Mouse (Mus musculus) lung, embryonic 14.5 days (tissue): ENCODE results near the gene Atp5k. TPM values are rescaled to one million over a fixed set of nuclear protein-coding genes. Genes with fewer than 3 reads are reported as not detected.

Experiments
- ATAC-seq: fragments of 200-750 bp; cut with Nextera tagmentation; 2 replicates; pipeline ENCODE4 v1.8.0; 2017; ENCODE audit warnings: mild to moderate bottlenecking, moderate TSS enrichment, moderate library complexity; ENCODE audit not compliant: insufficient read depth
- DNase-seq: peaks from one replicate; pipeline ENCODE4 v3.0.0-alpha.2; 2015
- H3K27ac ChIP-seq: fragments of 300-500 bp; sonication (generic); 2 replicates; pipeline ENCODE4 v1.5.1; 2014; ENCODE audit warnings: low read depth, mild to moderate bottlenecking, moderate library complexity
- H3K27me3 ChIP-seq: fragments of 300-500 bp; sonication (generic); 2 replicates; pipeline ENCODE4 v1.6.1; 2014; ENCODE audit warnings: low read length, control low read depth; ENCODE audit not compliant: insufficient read depth
- H3K36me3 ChIP-seq: fragments of 300-500 bp; sonication (generic); 2 replicates; pipeline ENCODE4 v1.6.1; 2014; ENCODE audit warnings: control low read depth; ENCODE audit not compliant: insufficient read depth
- H3K4me1 ChIP-seq: fragments of 300-500 bp; sonication (generic); 2 replicates; pipeline ENCODE4 v1.6.1; 2014; ENCODE audit warnings: antibody characterized with exemption, control low read depth; ENCODE audit not compliant: insufficient read depth
- H3K4me2 ChIP-seq: fragments of 300-500 bp; sonication (generic); 2 replicates; pipeline ENCODE4 v1.6.1; 2014; ENCODE audit warnings: mild to moderate bottlenecking
- H3K4me3 ChIP-seq: fragments of 300-500 bp; sonication (generic); 2 replicates; pipeline ENCODE4 v1.5.1; 2014; ENCODE audit warnings: low read depth, low read length
- H3K9ac ChIP-seq: fragments of 300-500 bp; sonication (generic); 2 replicates; pipeline ENCODE4 v1.6.1; 2014
- H3K9me3 ChIP-seq: fragments of 300-500 bp; sonication (generic); 2 replicates; pipeline ENCODE4 v1.6.1; 2016; ENCODE audit warnings: low read depth, low read length, control low read depth
- CTCF ChIP-seq: IDR thresholded peaks from 2 replicates; pipeline ENCODE4 v1.5.1; 2016; ENCODE audit warnings: antibody characterized with exemption, low read depth
- WGBS: fragments of 180-500 bp; shearing (Covaris S2); extraction: QIAGEN DNeasy Blood & Tissue Kit; methylation state at CpG from one replicate; pipeline ENCODE4 v1.1.7; 2014; 5-methylcytosine and 5-hydroxymethylcytosine counted together
- polyA plus RNA-seq: library from polyadenylated mRNA; unstranded; fragments of >200 nt; fragmentation: Nextera tagmentation; extraction: Ambion mirVana; gene quantifications from 2 replicates; pipeline ENCODE4 v1.2.1, GENCODE M21; 2014

Atp5k gene
- polyA plus RNA-seq, 1 experiment from 2014 or later: 400 TPM

- H3K36me3 ChIP-seq: 0 out of 2 replicates have a peak, but pooled peaks cover 6% of the 10 kb centered on the region
- H3K4me2 ChIP-seq: peak overlapping the region; percentile 99
- no peak for ATAC-seq
- TF ChIP-seq CTCF: no peak
- H3K4me1 ChIP-seq: no peaks in the 10 kb centered on the region
- H3K9me3 ChIP-seq: no peaks in the 10 kb centered on the region
- 34% methylated on average over 4 of the region's 4 CpGs for WGBS
- DNase-seq: no peak
- H3K4me3 ChIP-seq: peak overlapping the region; percentile 94
- 0 out of 2 replicates have a peak overlapping the region, but pooled peaks have one; percentile 18 for H3K27ac ChIP-seq
- H3K9ac ChIP-seq: peak overlapping the region; percentile 100
- H3K27me3 ChIP-seq: no peaks in the 10 kb centered on the region
Measured at GRCm38 (mm10) chr5:108462446-108462845, 28.2 kb upstream of the Atp5k start.

GRCm38 (mm10) chr5:108461082-108462065, 27.1 kb upstream of the Atp5k start, which contains the start of gene Pcgf3:
TSS of gene Pcgf3 (plus strand) at chr5:108461232.
- ATAC-seq: peak; percentile 96
- TF ChIP-seq CTCF: no peak
- under 1% methylated on average over 62 of the region's 62 CpGs for WGBS

DNA sequence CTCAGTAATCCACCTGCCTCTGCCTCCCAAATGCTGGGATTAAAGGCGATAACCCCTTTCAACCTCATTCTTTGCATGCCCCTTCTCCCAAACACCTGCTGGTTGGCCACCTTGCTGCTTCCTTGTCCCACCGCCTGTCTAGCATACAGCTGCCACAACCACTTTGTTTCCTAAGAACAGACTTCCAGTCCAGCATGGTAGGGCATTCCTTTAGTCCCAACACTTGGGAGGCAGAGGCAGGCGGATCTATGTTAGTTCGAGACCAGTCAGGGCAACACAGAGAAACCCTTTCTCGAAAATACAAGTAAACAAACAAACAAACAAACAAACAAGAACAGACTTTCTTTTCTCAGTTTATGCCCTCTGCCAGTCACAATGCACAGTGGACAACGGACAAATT, 26.2 kb upstream of the Atp5k start:
- peak overlapping the region; percentile 99 for H3K4me2 ChIP-seq
- no peaks in the 10 kb centered on the region for H3K4me1 ChIP-seq
- H3K9me3 ChIP-seq: no peaks in the 10 kb centered on the region
- no peak for DNase-seq
- H3K4me3 ChIP-seq: peak overlapping the region; percentile 94
- ATAC-seq: peak; percentile 16; the same call in 1 of the 2 replicates
- no peak for TF ChIP-seq CTCF
- no peaks in the 10 kb centered on the region for H3K36me3 ChIP-seq
- no peaks in the 10 kb centered on the region for H3K27me3 ChIP-seq
- H3K9ac ChIP-seq: peak overlapping the region; percentile 40
- WGBS: 29% methylated on average over 6 of the region's 6 CpGs
- no peak overlapping the region for H3K27ac ChIP-seq

More at GRCm38 (mm10) chr5:108461082-108462065, 27.1 kb upstream of the Atp5k start, which contains the start of gene Pcgf3:
- no peaks in the 10 kb centered on the region for H3K4me1 ChIP-seq
- peak within 1 kb of the TSS; percentile 94 for H3K4me3 ChIP-seq
- no peaks in the 10 kb centered on the region for H3K9me3 ChIP-seq
- H3K27ac ChIP-seq: peak within 1 kb of the TSS; percentile 84
- H3K9ac ChIP-seq: peak within 1 kb of the TSS; percentile 100
- H3K4me2 ChIP-seq: peak within 1 kb of the TSS; percentile 99
- H3K36me3 ChIP-seq: 0 out of 2 replicates have a peak, but pooled peaks cover 1% of the 10 kb centered on the region
- H3K27me3 ChIP-seq: no peaks in the 10 kb centered on the region
- peak; percentile 99 for DNase-seq

- no peak for TF ChIP-seq CTCF
- 80% methylated on average over 2 of the region's 2 CpGs for WGBS
- DNase-seq: no peak
- H3K9ac ChIP-seq: no peak overlapping the region
- no peak overlapping the region for H3K4me3 ChIP-seq
- no peaks in the 10 kb centered on the region for H3K4me1 ChIP-seq
- no peaks in the 10 kb centered on the region for H3K9me3 ChIP-seq
- no peaks in the 10 kb centered on the region for H3K27me3 ChIP-seq
- no peaks in the 10 kb centered on the region for H3K36me3 ChIP-seq
- no peak overlapping the region for H3K4me2 ChIP-seq
- no peak for ATAC-seq
- no peak overlapping the region for H3K27ac ChIP-seq
Measured at GRCm38 (mm10) chr5:108458706-108459105, 24.5 kb upstream of the Atp5k start.

GRCm38 (mm10) chr5:108454094-108454493, 19.8 kb upstream of the Atp5k start:
- no peak for TF ChIP-seq CTCF
- no peak overlapping the region for H3K9ac ChIP-seq
- WGBS: 48% methylated on average over 3 of the region's 3 CpGs
- DNase-seq (no peak), ATAC-seq (no peak)
- H3K4me2 ChIP-seq: no peak overlapping the region
- no peaks in the 10 kb centered on the region for H3K27me3 ChIP-seq
- H3K4me1 ChIP-seq: no peaks in the 10 kb centered on the region
- no peak overlapping the region for H3K4me3 ChIP-seq
- no peak overlapping the region for H3K27ac ChIP-seq
- no peaks in the 10 kb centered on the region for H3K36me3 ChIP-seq
- no peaks in the 10 kb centered on the region for H3K9me3 ChIP-seq

DNA sequence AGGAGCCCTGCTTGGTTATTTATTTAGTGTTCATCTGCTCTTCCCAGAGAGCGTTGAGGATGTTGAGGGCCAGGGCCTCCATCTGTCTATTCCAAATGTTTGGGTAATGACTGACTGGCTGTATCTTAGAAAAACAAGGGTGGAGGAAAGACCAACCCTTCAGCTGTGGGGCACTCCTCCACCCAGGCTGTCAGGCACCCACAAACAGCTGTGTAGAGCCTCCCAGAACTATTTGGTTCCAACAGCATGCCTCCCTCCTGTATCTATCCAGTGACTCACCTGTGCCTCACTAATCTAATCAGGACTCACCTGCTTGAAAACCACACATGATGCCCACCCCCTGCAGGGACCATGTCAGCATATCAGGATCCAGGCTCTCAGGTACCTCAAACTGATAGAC, 18.2 kb upstream of the Atp5k start:
- Histone ChIP-seq H3K4me3 (no peak overlapping the region), H3K27me3 (no peaks in the 10 kb centered on the region), H3K4me1 (no peaks in the 10 kb centered on the region), H3K4me2 (no peak overlapping the region), H3K27ac (no peak overlapping the region), H3K36me3 (no peaks in the 10 kb centered on the region), H3K9me3 (no peaks in the 10 kb centered on the region), H3K9ac (no peak overlapping the region)
- ATAC-seq: no peak
- no peak for DNase-seq
- TF ChIP-seq CTCF: no peak
- WGBS: 55% methylated on average over 1 of the region's 1 CpGs

DNA sequence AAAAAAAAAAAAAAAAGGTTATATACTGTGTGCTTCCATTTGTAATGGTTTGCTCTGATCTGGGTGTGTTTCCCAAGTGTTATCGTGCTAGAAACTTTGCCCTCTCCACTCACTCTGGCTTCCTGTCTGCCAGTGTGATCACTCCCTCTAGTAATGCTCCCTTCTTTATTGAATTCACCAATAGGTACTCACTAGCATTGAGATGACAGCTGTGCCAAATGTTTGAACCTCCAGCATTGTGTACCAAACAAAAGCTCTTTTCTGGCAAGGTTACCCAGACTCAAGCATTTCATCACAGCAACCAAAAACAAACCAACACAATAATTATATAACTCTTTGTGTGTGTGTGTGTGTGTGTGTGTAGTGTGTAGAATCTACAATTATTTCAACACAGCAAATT, 17.4 kb upstream of the Atp5k start:
- Histone ChIP-seq H3K9ac (no peak overlapping the region), H3K27me3 (no peaks in the 10 kb centered on the region), H3K27ac (no peak overlapping the region), H3K9me3 (no peaks in the 10 kb centered on the region), H3K4me1 (no peaks in the 10 kb centered on the region), H3K36me3 (no peaks in the 10 kb centered on the region), H3K4me2 (no peak overlapping the region), H3K4me3 (no peak overlapping the region)
- ATAC-seq (no peak), DNase-seq (no peak)
- 80% methylated on average over 1 of the region's 1 CpGs for WGBS
- TF ChIP-seq CTCF: no peak
